Mouse (Mus musculus) spleen, postnatal 14 days (tissue): ENCODE data around the gene Ccdc40.
"Not testable (repeated sequence)": the region's sequence is repeated elsewhere in the genome, so short reads cannot be mapped to it uniquely, and the experiment has no call there.

Source experiments
- DNase-seq, 2 experiments: peaks; one replicate each; pipeline ENCODE4 v3.0.0; 2021 to 2022; ENCODE audit warnings: low spot score in 2 of 2

Gene Ccdc40

DNA sequence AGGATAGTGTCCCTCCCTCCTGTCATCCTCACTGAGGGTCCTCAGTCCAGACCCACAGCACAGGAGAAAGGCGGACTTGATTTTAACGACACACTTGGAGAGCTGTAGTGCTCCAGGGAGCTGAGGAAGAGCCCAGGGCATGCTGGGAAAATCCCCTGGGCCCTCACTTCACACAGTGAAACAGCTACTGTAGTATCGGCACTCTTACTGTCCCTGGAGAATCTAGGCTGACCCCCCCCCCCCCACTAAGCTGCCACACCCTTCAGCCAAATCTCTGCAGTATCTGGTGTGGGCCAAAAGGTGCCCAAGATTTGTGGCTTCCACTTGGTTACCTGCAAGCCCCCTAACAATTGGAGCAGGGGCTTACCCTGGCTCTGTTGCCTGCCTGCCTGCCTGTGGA is 8.6 kb downstream of the Ccdc40 start:
- DNase-seq, result no peak

DNA sequence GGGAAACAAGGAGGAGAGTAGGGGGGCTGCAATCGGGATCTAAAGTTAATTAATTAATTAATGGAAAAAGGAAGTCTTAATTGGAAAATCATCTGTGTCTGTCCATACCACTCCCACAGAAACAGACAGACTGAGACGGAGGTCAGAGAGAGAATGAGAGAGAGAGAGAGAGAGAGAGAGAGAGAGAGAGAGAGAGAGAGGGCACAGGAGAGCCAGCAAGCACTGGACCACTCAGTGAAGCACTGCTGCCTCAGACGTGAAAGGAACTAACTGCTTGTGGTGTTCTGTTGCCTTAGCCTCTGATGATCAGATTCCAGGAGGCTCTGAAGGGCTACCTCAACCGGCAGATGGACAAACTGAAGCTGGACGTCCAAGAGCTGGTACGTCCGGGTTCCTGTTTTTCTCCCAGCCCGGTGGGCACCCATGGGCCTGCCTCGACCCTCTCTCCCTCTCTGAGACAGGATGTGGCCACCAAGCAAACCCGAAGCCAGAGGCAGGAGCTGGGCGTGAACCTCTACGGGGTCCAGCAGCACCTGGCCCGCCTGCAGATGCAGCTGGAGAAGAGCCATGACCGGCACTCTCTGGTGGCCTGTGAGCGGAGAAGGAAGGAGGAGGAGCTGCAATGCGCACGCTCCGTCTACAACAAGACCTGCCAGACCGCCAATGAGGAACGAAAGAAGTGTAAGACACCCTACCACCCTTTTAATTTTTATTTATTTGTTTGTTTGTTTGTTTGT is 9.4 kb downstream of the Ccdc40 start:
- DNase-seq, result peak in 1 of 2 experiments; percentile 25

DNA sequence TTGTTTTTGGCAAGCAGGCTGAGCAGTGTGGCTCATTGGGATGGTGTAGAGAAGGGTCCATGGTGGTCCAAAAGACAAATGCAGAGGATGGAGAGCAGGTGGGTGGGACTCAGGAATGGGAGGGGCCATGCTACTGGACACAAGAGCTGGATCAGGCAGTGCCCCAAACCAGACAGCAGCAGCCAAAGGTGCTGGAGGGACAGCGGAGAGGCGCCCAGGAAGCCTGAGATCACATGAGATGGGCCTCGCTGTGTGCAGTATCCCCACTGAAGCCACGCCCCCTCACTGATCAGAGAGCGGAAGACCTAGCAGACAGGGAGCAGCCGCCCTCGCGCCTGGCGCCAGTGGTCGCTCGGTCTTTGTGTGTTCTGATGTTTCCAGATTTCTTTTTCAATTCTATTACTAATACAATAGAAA is 9.9 kb downstream of the Ccdc40 start:
- peak; percentile 53 for DNase-seq

DNA sequence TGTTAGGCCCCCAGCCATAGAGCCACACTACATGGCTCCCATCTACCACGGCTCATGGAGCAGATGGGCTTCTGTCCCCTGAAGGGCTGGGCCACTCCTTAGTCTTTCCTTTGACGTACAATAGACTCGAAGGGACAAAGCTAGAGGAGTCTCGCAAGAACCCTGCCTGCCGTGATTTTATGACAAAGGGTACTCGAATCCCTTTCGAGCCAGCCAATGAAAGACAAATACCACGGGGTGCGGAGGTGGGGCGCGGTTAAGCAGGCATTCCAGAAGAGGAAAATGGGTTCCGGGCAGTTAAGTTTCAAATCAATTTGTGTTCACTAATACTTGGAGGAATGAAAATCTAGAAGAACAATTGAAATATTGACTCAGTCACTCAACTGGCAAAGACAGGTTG is 11.1 kb downstream of the Ccdc40 start:
- no peak for DNase-seq

DNA sequence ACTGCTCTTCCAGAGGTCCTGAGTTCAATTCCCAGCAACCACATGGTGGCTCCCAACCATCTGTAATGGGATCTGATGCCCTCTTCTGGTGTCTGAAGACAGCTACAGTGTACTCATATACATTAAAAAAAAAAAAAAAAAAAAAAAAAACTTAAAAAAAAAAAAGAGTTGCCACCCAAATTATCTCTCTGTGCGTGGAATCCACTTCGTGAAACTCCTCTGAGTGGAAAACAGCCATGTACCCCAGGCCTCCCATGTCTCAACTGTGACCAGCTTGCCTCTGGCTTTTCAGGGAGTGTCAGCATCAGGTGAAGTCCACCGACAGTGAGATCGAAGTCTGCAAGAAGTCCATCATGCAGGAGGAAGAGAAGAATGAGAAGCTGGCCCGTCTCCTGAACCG is 17.2 kb downstream of the Ccdc40 start:
- DNase-seq, result not testable (repeated sequence)

DNA sequence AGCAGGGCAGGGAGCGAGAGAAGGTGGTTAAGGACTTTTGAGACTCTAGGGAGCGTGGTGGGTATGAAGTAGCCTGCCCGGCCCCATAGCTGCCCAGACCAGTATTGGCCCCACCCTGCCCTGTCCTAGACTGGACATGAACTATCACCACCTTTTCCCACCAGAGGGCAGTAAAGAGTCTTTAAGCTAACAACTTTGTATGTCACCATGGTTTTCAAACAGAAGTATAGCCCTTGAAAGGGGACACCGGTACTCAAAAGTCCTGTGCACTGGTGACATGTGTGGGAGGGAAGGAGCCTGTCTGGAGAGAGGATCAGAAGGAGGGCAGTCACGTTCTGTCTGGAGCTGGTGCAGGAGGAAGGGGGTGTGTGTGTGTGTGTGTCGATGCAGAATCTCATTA is 20.6 kb downstream of the Ccdc40 start:
- DNase-seq, result peak in 1 of 2 experiments; percentile 46

DNA sequence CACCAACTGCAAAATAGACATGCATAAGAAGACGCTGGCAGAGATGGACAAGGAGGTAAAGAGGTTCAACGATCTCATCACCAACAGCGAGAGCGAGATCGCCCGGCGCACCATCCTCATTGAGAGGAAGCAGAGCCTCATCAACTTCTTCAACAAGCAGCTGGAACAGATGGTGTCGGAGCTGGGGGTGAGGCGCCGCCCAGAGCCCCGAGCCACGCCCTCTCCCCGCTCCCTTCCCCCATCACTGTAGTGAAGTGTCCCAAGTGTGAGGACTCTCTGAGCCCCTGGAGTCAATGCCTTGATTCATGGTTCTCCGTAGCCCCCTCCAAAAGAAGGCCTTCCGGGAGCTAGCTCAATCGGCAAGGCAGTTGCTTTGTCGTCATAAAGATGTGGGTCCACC is 22.6 kb downstream of the Ccdc40 start:
- DNase-seq, result no peak

DNA sequence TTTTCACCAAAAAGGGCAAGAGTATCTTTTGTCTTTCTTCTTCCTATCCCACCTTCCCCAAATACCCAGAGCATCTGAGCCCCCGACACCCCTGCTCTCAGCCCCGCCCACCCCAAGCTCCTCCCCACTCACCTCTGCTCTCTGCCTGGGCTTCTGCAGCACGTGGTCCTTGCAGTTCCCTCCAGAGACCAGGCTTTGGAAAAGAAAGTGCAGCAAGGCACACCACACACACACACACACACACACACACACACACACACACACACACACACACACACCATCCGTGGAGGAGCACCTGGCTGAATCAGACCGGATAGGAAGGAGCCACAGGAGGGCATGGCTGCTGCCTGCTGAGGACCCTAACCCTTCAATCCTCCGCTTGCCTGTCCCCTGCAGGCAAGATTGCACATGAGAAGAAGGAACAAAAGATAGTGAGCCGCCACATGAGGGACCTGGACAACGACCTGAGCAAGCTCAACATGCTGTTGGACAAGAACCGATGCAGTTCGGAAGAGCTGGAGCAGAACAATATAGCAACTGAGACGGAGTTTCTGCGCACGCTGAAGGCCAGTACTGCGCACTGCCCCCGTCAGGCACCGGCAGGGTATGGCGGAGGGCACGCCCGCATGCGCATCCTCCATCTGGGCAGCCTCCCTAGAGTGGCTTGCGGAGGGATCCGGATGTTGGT is 24.6 kb downstream of the Ccdc40 start:
- peak in 1 of 2 experiments; percentile 41 for DNase-seq

DNA sequence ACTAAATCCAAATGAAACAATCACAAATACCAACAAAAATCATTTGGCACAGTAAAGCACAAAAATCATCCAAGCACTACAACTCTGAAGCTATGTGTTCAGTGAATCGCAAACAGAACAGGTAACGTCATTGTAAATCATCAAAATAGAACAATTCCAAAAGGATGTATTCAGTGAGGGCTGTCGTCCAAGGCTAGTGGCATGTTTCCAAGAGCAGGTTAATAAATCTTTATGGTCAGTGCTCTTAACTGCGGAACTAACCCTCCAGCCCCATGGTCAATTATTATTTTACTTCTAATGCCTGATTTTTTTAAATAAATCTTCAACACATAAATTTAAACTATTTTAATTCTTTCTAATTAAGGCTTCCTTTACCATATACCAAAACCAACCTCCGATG is 28.2 kb downstream of the Ccdc40 start:
- DNase-seq, result not testable (repeated sequence)

DNA sequence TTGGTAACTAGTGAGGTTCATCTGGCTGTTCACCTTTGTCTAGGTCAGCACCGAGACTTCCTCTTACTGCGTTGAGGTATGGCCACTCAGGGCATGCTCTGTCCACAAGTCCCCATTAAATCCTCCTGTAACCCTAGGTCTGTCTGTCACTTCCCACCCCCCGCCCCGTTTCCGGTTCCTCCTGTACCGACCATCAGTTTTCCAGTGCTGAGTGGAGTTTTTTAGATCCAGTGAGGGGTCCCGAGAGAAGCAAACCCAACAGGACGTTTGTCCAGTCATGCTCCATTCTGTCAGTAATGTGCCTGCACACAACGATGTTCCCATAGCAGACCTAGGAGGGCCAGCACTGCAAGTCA is 29.8 kb downstream of the Ccdc40 start:
- DNase-seq, result no peak

DNA sequence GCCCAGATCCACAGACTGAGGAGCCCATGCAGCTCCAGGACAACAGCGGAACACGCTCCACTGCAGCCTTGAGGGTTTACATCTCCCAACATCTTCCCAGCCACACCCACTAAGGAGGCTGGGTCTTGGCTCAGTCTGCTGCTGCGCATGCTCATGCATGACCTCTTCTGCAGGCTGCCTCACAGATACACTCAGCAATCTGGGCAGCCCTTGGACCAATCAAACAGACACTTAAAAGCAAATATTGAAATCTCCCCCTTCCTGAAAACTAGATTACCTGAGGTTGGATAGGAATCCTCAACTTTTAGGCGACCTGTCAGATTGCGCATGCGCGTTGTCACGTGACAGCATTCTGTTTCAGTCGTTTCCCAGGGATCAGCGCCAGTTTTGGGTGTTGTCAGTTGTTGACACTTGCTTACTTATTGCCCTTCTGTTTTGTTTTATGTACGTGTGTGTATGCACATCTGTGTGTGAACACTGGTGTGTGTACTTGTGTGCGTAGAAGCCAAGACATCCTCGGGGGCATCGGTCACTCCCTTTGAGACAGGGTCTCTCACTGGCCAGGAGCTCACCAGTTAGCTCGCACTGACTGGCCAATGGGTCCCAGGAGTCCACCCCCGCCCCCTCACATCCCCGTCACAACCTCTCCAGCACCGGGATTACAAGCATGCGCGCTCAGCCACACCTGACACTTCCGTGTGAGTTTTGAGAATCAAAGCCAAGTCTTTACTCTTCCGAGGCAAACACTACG is 30.4 kb downstream of the Ccdc40 start:
- no peak for DNase-seq

DNA sequence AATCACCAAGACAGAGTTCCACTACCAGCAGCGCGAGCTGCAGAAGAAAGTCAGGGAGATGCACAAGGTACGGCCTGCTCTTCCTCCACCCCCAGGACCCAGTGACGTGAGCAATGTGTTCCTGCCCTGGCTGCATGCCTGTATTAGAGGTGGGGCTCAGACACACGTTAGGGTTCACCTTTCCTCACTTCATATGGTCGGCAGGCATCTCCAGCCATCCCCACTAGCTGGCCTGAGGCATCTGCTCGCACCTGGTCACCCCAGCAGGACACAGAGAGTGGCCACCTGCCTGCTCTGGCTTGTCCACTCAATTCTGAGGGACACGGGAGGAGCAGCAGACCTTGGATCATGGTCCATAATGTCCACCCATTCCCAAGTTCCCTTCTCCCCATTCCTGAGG is 31.6 kb downstream of the Ccdc40 start:
- no peak for DNase-seq

DNA sequence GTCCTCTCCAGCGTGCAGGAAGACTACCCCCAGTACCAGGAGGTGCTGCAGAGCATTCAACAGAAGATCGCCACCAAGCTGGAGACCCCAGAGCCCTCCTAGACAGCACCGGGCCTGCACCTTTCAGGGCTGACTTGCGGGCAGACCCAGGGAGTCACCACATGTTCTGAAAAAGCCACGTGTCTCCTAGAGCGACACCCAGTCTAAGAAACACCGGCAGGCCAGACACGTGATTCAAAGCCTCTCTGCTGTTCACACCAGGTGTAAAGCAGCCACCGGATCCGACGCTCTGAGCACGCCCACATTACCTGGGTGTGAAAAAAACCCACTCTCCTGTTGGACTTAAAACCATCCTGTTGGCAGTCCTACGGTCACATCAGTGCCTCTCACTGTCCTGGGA is 36.0 kb downstream of the Ccdc40 start:
- DNase-seq, result no peak

DNA sequence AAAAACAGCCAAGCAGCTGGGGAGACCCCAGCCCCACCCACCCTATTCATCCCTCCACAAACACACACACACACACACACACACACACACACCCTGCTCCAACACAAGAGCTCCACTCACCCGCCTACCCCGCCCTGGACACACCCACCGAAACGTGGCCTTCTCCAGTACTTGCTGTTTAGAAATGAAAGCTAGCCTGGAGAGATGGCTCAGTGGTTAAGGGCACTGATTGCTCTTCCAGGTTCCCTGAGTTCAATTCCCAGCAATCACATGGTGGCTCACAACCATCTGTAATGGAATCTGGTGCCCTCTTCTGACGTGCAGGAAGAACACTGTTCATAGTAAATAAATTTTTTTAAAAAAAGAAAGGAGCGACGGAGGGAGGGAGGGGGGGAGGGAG is 37.4 kb downstream of the Ccdc40 start:
- no peak for DNase-seq

DNA sequence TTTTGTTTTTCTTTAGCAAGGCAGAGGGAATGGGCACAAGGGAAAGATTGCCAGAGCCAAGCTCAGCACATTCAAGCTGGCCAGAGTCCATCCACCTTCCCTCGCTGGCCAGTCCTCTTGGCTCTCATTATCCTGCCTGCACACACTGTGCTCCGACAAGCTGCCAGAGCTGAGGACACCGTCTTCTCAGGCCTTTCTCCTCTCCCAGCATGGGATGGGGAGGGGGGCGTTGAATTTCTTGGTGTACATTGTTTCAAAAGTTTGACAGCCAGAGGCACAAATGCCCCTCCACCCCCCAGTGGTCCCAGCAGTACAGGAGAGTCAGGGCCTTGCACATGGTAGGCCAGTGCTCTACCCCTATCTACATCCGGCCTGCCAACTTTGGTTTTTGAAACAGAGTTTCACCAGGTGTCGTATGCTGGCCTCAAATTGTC is 38.9 kb downstream of the Ccdc40 start:
- no peak for DNase-seq

DNA sequence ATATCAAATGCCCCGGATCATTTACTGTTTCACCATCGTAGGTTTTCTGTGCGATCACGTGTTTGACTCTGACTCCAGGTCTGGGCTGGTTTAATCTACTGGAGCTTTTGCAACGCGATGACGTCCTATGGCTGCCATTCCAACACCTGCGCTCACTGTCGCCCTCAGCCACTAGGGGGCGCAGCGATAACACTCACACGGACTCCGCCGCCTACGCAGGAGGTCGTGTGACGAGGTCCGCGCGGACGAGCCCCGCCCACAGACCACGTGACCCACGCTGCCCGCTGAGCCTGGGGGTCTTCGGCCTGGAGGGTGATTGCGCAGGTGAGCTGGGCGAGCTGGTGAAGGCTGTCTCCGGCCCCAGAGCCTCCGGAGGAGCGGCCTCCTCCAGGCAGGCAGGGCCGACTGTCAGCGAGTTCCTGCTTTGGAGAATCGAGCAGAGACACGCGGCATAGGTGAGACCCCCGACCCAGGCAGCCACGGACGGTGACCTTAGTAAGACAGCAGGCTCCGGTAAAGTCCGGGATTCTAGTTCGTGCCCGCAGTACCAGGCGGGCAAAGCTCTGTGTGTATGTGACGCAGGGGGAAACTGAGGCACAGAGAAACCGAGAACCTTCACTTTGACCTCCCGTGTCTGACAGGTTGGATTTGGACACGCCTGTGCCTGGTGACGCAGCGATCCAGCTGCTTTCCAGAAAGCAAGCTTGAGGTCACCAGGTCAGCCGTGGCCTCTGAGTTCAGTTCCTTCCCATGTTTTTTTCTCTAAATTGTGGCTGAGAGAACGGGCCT is 39.6 kb downstream of the Ccdc40 start, which contains the start of gene Gaa:
Gaa (plus strand) TSS at position 120 of the 789 bp plus-strand sequence.
- DNase-seq, result peak; percentile 84 to 93

DNA sequence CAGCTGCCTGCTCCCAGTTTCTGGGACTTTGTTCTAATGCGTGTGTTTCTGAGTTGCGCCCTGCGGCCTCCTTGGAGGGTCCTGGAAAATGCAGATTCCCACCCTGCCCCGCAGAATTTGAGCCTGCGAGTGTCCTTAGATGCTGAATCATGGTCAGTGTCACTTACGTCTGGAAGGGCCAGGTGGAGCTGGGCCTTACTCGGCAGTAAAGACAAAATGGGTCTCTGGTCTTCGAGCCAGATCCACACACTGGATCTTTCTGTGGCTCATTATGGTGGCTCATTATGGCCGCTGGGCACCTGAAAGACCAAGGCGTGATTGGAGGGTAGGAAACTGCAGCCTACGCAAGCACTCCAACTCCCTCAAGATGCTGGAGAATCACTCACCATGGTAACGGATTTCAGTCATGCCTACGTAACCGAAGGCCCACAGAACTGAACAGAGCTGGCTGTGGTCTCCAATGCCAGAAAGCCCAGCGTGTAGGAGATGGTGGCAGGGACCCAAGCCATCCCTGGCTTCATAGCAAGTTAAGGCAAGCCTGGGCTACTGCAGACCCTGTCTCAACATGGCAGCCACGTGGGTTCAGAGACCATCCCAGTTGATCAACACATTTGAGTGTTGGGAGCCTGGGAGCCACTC is 40.3 kb downstream of the Ccdc40 start:
- DNase-seq, result no peak

DNA sequence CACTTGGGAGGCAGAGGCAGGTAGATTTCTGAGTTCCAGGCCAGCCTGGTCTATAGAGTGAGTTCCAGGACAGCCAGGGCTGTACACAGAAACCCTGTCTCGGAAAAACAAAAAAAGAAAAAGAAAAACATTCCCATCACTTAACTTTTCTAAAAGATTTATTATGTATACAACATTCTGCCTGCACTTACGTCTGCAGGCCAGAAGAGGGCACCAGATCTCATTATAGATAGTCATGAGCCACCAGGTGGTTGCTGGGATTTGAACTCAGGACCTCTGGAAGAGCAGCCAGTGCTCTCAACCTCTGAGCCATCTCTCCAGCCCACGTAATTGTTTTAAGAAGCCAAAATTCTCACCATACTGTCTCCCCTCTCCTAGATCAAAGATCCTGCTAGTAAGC is 44.1 kb downstream of the Ccdc40 start:
- DNase-seq, result not testable (repeated sequence)

DNA sequence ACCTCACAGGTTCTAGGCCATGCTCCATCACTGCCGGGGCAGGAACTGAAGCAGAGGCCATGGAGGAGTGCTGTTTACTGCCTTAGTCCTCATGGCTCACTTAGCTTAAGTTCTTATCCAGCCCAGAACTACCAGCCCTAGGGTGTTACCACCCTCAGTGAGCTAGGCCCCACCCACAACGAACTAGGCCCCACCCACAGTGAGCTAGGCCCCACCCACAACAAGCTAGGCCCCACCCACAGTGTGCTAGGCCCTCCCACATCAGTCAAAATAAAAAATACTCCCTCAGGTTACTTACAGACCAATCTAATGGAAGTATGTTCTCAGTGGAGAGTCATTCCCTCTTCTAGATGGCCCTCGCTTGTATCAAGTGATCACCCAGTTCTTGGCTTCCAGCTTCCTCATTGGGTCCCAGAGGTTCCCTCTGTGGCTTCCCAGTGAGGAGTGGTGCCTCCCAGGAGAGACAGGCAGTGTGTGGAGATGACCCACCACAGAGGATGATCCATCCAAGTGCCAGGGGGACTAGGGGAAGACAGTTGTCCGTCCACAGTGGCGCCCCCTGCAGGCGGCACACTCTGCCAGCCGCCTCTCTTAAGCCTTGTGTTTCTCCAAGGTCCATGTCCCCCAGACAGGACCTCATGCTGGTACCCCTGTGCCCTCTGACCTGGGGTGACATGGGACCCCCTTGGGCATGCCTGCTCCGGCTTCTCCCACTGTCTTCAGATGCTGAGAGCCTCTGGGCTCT is 45.0 kb downstream of the Ccdc40 start:
- no peak for DNase-seq

DNA sequence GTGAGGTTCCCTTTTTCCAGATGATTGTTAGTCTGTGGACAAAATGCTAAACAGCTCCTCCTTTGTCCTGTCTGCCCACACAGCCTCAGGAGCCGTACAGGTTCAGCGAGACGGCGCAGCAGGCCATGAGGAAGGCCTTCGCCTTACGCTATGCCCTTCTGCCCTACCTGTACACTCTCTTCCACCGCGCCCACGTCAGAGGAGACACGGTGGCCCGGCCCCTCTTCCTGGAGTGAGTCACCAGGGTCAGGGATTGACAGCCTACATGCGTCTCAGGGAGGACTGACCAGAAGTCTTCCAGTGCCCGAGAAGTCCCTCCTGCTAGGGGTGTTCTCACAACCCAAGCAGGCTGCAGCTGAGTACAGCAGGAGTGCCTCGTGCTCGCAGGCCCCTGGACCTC is 52.7 kb downstream of the Ccdc40 start:
- no peak for DNase-seq
